Mouse (Mus musculus): ENCODE measurements at regions not wholly inside any gene's neighbourhood (a gene's known extent, or its start where the extent isn't known, plus 50 kb on each side); places are given as distances from the start of the nearest gene placed in this dataset.
A peak's percentile ranks its signal among the peaks of the same experiment; 100 is the strongest.

DNA sequence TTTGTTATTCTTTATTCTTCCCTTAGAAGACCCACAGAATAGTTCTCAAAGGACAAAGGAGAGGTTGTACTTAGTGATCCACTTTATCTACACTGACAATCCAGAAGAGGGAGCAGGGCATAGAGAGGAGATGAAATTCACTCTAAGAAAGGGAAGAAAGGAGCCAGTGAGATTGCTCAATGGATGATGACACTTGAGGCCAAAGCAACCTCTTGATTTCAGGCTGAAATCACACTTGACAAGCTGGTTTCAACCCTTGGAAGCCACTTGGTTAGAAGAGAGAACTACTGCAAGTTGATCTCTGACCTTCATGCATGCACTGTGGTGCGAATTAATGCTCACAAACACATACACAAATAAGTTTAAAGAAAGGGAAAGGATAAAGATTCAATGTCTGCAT is 66.5 kb downstream of the Ccnl1 start:
- Histone ChIP-seq H3K4me1 (replicated peaks; ENCODE audit: control insufficient read depth, insufficient read depth, low read length) (peaks cover 4% of the 10 kb centered on the region), H3K27ac (ENCODE audit: low read length) (no peak overlapping the region), H3K27me3 (ENCODE audit: control insufficient read depth, insufficient read depth, low read depth, low read length) (no peaks in the 10 kb centered on the region), H3K9ac (ENCODE audit: low read length) (no peak overlapping the region), H3K36me3 (ENCODE audit: control insufficient read depth, insufficient read depth, low read length) (no peaks in the 10 kb centered on the region), H3K4me2 (ENCODE audit: low read depth, low read length) (no peak overlapping the region), H3K4me3 (ENCODE audit: low read length) (no peak overlapping the region), H3K9me3 (ENCODE audit: control insufficient read depth, low read length) (no peaks in the 10 kb centered on the region)
- no peak for ATAC-seq (ENCODE audit: low read depth)
- WGBS: 61% methylated on average over 1 of the region's 1 CpGs

- Histone ChIP-seq H3K9ac (ENCODE audit: low read length) (no peak overlapping the region), H3K4me3 (ENCODE audit: low read length) (no peak overlapping the region), H3K27me3 (ENCODE audit: control insufficient read depth, insufficient read depth, low read depth, low read length) (no peaks in the 10 kb centered on the region), H3K4me2 (ENCODE audit: low read depth, low read length) (no peak overlapping the region), H3K27ac (ENCODE audit: low read length) (no peak overlapping the region), H3K9me3 (ENCODE audit: control insufficient read depth, low read length) (no peaks in the 10 kb centered on the region), H3K4me1 (replicated peaks; ENCODE audit: control insufficient read depth, insufficient read depth, low read length) (peaks cover 4% of the 10 kb centered on the region), H3K36me3 (ENCODE audit: control insufficient read depth, insufficient read depth, low read length) (no peaks in the 10 kb centered on the region)
- no peak for ATAC-seq (ENCODE audit: low read depth)
- 75% methylated on average over 2 of the region's 2 CpGs for WGBS
Measured at GRCm38 (mm10) chr3:65891139-65891538, 66.9 kb downstream of the Ccnl1 start.

GRCm38 (mm10) chr3:65888921-65889320 is 69.1 kb downstream of the Ccnl1 start:
- Histone ChIP-seq H3K27ac (ENCODE audit: low read length) (no peak overlapping the region), H3K4me2 (ENCODE audit: low read depth, low read length) (no peak overlapping the region), H3K9me3 (ENCODE audit: control insufficient read depth, low read length) (no peaks in the 10 kb centered on the region), H3K36me3 (ENCODE audit: control insufficient read depth, insufficient read depth, low read length) (no peaks in the 10 kb centered on the region), H3K27me3 (ENCODE audit: control insufficient read depth, insufficient read depth, low read depth, low read length) (no peaks in the 10 kb centered on the region), H3K4me3 (ENCODE audit: low read length) (no peak overlapping the region), H3K4me1 (replicated peaks; ENCODE audit: control insufficient read depth, insufficient read depth, low read length) (peaks cover 4% of the 10 kb centered on the region), H3K9ac (ENCODE audit: low read length) (no peak overlapping the region)
- peak; percentile 23 for ATAC-seq (ENCODE audit: low read depth)
- 32% methylated on average over 3 of the region's 3 CpGs for WGBS

GRCm38 (mm10) chr3:65884571-65885011 is 73.5 kb downstream of the Ccnl1 start:
- no peak overlapping the region for H3K4me3 ChIP-seq (ENCODE audit: low read length)
- no peak overlapping the region for H3K9ac ChIP-seq (ENCODE audit: low read length)
- no peak overlapping the region; the same call in 1 of the 2 replicates for H3K4me2 ChIP-seq (ENCODE audit: low read depth, low read length)
- H3K9me3 ChIP-seq (ENCODE audit: control insufficient read depth, low read length): no peaks in the 10 kb centered on the region
- WGBS: 54% methylated on average over 10 of the region's 10 CpGs
- peak; percentile 74 for ATAC-seq (ENCODE audit: low read depth)
- no peak overlapping the region for H3K27ac ChIP-seq (ENCODE audit: low read length)
- no peaks in the 10 kb centered on the region for H3K36me3 ChIP-seq (ENCODE audit: control insufficient read depth, insufficient read depth, low read length)
- H3K27me3 ChIP-seq (ENCODE audit: control insufficient read depth, insufficient read depth, low read depth, low read length): no peaks in the 10 kb centered on the region
- H3K4me1 ChIP-seq (replicated peaks; ENCODE audit: control insufficient read depth, insufficient read depth, low read length): peaks cover 4% of the 10 kb centered on the region

GRCm38 (mm10) chr3:65882123-65882522 is 75.9 kb downstream of the Ccnl1 start:
- Histone ChIP-seq H3K36me3 (ENCODE audit: control insufficient read depth, insufficient read depth, low read length) (no peaks in the 10 kb centered on the region), H3K9me3 (ENCODE audit: control insufficient read depth, low read length) (no peaks in the 10 kb centered on the region), H3K27ac (ENCODE audit: low read length) (no peak overlapping the region), H3K9ac (ENCODE audit: low read length) (no peak overlapping the region), H3K4me3 (ENCODE audit: low read length) (no peak overlapping the region), H3K27me3 (ENCODE audit: control insufficient read depth, insufficient read depth, low read depth, low read length) (no peaks in the 10 kb centered on the region), H3K4me1 (replicated peaks; ENCODE audit: control insufficient read depth, insufficient read depth, low read length) (no peaks in the 10 kb centered on the region), H3K4me2 (ENCODE audit: low read depth, low read length) (no peak overlapping the region)
- 89% methylated on average over 2 of the region's 2 CpGs for WGBS
- ATAC-seq (ENCODE audit: low read depth): no peak

Measured in lung, embryonic 16.5 days (tissue).